In genomic region chr6:88843241-88843640, GRCm38 (mm10) we compare ENCODE assay signal across 8 mouse cellular contexts. TPM values are rescaled to one million over a fixed set of nuclear protein-coding genes. Genes with fewer than 3 reads are reported as not detected.
DNase-seq lines count a peak whose midpoint lies in the region; ATAC-seq lines count a peak whose summit lies in the region.

No protein-coding gene starts in this region.

- peak overlapping the region; percentile 79 to 84; a peak in 2 of 4 replicates for H3K4me3 ChIP-seq in heart, embryonic 14.5 days (ENCODE audit: control insufficient read depth in 1 of 2, insufficient read depth in 1 of 2, low read depth in 1 of 2, low read length in 2 of 2)
- peak overlapping the region; percentile 88 for H3K4me3 ChIP-seq in embryonic facial prominence, embryonic 10.5 days
- peak overlapping the region; percentile 77 for H3K4me3 ChIP-seq in hindbrain, embryonic 13.5 days
- peak overlapping the region; percentile 80 for H3K4me3 ChIP-seq in midbrain, embryonic 13.5 days (replicated peaks)

- peaks cover 20% of the 10 kb centered on the region for H3K36me3 ChIP-seq in heart, embryonic 14.5 days (ENCODE audit: control insufficient read depth, insufficient read depth, low read length)
- peaks cover 27% of the 10 kb centered on the region for H3K36me3 ChIP-seq in embryonic facial prominence, embryonic 10.5 days (replicated peaks)
- peaks cover 64% of the 10 kb centered on the region for H3K36me3 ChIP-seq in hindbrain, embryonic 13.5 days
- H3K36me3 ChIP-seq in midbrain, embryonic 13.5 days = peaks cover 67% of the 10 kb centered on the region

- H3K9me3 ChIP-seq in heart, embryonic 14.5 days (ENCODE audit: control insufficient read depth, low read length) = no peaks in the 10 kb centered on the region
- no peaks in the 10 kb centered on the region for H3K9me3 ChIP-seq in embryonic facial prominence, embryonic 10.5 days
- no peaks in the 10 kb centered on the region for H3K9me3 ChIP-seq in hindbrain, embryonic 13.5 days
- no peaks in the 10 kb centered on the region for H3K9me3 ChIP-seq in midbrain, embryonic 13.5 days

- H3K27me3 ChIP-seq in heart, embryonic 14.5 days (ENCODE audit: control insufficient read depth, insufficient read depth, low read length) = no peaks in the 10 kb centered on the region
- H3K27me3 ChIP-seq in embryonic facial prominence, embryonic 10.5 days (replicated peaks; ENCODE audit: low read depth, poor library complexity, severe bottlenecking) = no peaks in the 10 kb centered on the region
- H3K27me3 ChIP-seq in hindbrain, embryonic 13.5 days = no peaks in the 10 kb centered on the region
- H3K27me3 ChIP-seq in midbrain, embryonic 13.5 days = no peaks in the 10 kb centered on the region

- H3K9ac ChIP-seq in heart, embryonic 14.5 days (ENCODE audit: low read length) = peak overlapping the region; percentile 91
- H3K9ac ChIP-seq in hindbrain, embryonic 13.5 days = peak overlapping the region; percentile 74; the same call in 1 of the 2 replicates
- peak overlapping the region; percentile 91; the same call in 1 of the 2 replicates for H3K9ac ChIP-seq in midbrain, embryonic 13.5 days (replicated peaks)

- intact Hi-C loops in heart, postnatal 10 days (cut with DNase I) = no loop called here

- no peak for DNase-seq in heart, postnatal 10 days
- no peak for DNase-seq in embryonic facial prominence, embryonic 10.5 days (ENCODE audit: low spot score)
- DNase-seq in adrenal gland, adult 18-20 months (ENCODE audit: low spot score in 2 of 2) = no peak
- no peak for DNase-seq in urinary bladder, adult 2 months (ENCODE audit: low spot score)
- no peak for DNase-seq in kidney, adult 8-10 months

- peak overlapping the region in 1 of 2 experiments; percentile 88; a peak in 1 of 4 replicates for H3K27ac ChIP-seq in heart, embryonic 14.5 days (replicated peaks in 1 of 2; ENCODE audit: control insufficient read depth in 1 of 2, insufficient read depth in 1 of 2, low read depth in 2 of 2, low read length in 2 of 2)
- H3K27ac ChIP-seq in embryonic facial prominence, embryonic 10.5 days (replicated peaks) = peak overlapping the region; percentile 90
- H3K27ac ChIP-seq in hindbrain, embryonic 13.5 days = peak overlapping the region; percentile 89
- peak overlapping the region; percentile 88 for H3K27ac ChIP-seq in midbrain, embryonic 13.5 days

- peaks cover 12 to 19% of the 10 kb centered on the region in 2 experiments for H3K4me1 ChIP-seq in heart, embryonic 14.5 days (ENCODE audit: control insufficient read depth in 2 of 2, insufficient read depth in 2 of 2, low read length in 2 of 2)
- H3K4me1 ChIP-seq in embryonic facial prominence, embryonic 10.5 days = peaks cover 33% of the 10 kb centered on the region
- H3K4me1 ChIP-seq in hindbrain, embryonic 13.5 days (replicated peaks) = peaks cover 32% of the 10 kb centered on the region
- H3K4me1 ChIP-seq in midbrain, embryonic 13.5 days (replicated peaks) = peaks cover 33% of the 10 kb centered on the region

- peak overlapping the region; percentile 96 for H3K4me2 ChIP-seq in heart, embryonic 14.5 days (ENCODE audit: low read length)
- peak overlapping the region; percentile 90 for H3K4me2 ChIP-seq in hindbrain, embryonic 13.5 days
- peak overlapping the region; percentile 89 for H3K4me2 ChIP-seq in midbrain, embryonic 13.5 days (replicated peaks)

- 76% methylated on average over 7 of the region's 7 CpGs for WGBS in heart, embryonic 14.5 days
- 69% methylated on average over 7 of the region's 7 CpGs for WGBS in embryonic facial prominence, embryonic 10.5 days
- WGBS in hindbrain, embryonic 13.5 days = 69% methylated on average over 7 of the region's 7 CpGs
- 68% methylated on average over 7 of the region's 7 CpGs for WGBS in midbrain, embryonic 13.5 days

- ATAC-seq in heart, embryonic 14.5 days (ENCODE audit: insufficient number of reproducible peaks, insufficient read depth, low FRiP score, low read depth) = no peak
- no peak for ATAC-seq in hindbrain, embryonic 13.5 days (ENCODE audit: low FRiP score)
- no peak for ATAC-seq in midbrain, embryonic 13.5 days

RNA-seq across cellular contexts. Expression of gene Abtb1, which starts 1.5 kb away (rescaled TPM):
- polyA plus RNA-seq in heart, embryonic 14.5 days (2014; fragmentation: Nextera tagmentation; extraction: Ambion mirVana) = 20.9 and 22.3 TPM in 2 replicates
- total RNA-seq in heart, postnatal 10 days (2021) = 10 to 100 TPM; 18.7 to 21.0 TPM
- polyA plus RNA-seq in embryonic facial prominence, embryonic 10.5 days (2016; fragmentation: Nextera tagmentation; extraction: Ambion mirVana) = 25.2 and 26.4 TPM in 2 replicates
- 36.3 and 38.2 TPM in 2 replicates for polyA plus RNA-seq in hindbrain, embryonic 13.5 days (2015; fragmentation: Nextera tagmentation; extraction: Ambion mirVana)
- 35.9 and 36.2 TPM in 2 replicates for polyA plus RNA-seq in midbrain, embryonic 13.5 days (2015; fragmentation: Nextera tagmentation; extraction: Ambion mirVana)
- 10 to 100 TPM; 17.1 to 25.0 TPM for total RNA-seq in adrenal gland, adult 18-20 months (2021)
- 48.1 and 51.8 TPM in 2 replicates for polyA plus RNA-seq in urinary bladder, adult 2 months (2012; rRNA removed)

RNA-seq across cellular contexts. Expression of gene Podxl2, which starts 31.6 kb away (rescaled TPM):
- polyA plus RNA-seq in heart, embryonic 14.5 days (2014; fragmentation: Nextera tagmentation; extraction: Ambion mirVana) = 49.9 and 51.6 TPM in 2 replicates
- 10 to 100 TPM; 49.9 to 54.8 TPM for total RNA-seq in heart, postnatal 10 days (2021)
- 52.1 and 56.3 TPM in 2 replicates for polyA plus RNA-seq in embryonic facial prominence, embryonic 10.5 days (2016; fragmentation: Nextera tagmentation; extraction: Ambion mirVana)
- polyA plus RNA-seq in hindbrain, embryonic 13.5 days (2015; fragmentation: Nextera tagmentation; extraction: Ambion mirVana) = 546 and 595 TPM in 2 replicates
- 478 and 520 TPM in 2 replicates for polyA plus RNA-seq in midbrain, embryonic 13.5 days (2015; fragmentation: Nextera tagmentation; extraction: Ambion mirVana)
- total RNA-seq in adrenal gland, adult 18-20 months (2021) = 10 to 100 TPM; 41.2 to 69.3 TPM
- polyA plus RNA-seq in urinary bladder, adult 2 months (2012; rRNA removed) = 23.2 and 24.2 TPM in 2 replicates

RNA-seq across cellular contexts. Expression of gene Mcm2, which starts 55.3 kb away (rescaled TPM):
- 79.2 and 83.9 TPM in 2 replicates for polyA plus RNA-seq in heart, embryonic 14.5 days (2014; fragmentation: Nextera tagmentation; extraction: Ambion mirVana)
- 10 to 100 TPM; 36.7 to 48.8 TPM for total RNA-seq in heart, postnatal 10 days (2021)
- polyA plus RNA-seq in embryonic facial prominence, embryonic 10.5 days (2016; fragmentation: Nextera tagmentation; extraction: Ambion mirVana) = 262 and 280 TPM in 2 replicates
- 43.0 and 43.7 TPM in 2 replicates for polyA plus RNA-seq in hindbrain, embryonic 13.5 days (2015; fragmentation: Nextera tagmentation; extraction: Ambion mirVana)
- 66.2 and 71.9 TPM in 2 replicates for polyA plus RNA-seq in midbrain, embryonic 13.5 days (2015; fragmentation: Nextera tagmentation; extraction: Ambion mirVana)
- 10 to 100 TPM; 23.7 to 26.9 TPM for total RNA-seq in adrenal gland, adult 18-20 months (2021)
- polyA plus RNA-seq in urinary bladder, adult 2 months (2012; rRNA removed) = 10.0 and 14.5 TPM in 2 replicates

RNA-seq across cellular contexts. Expression of gene Tpra1, which starts 58.8 kb away (rescaled TPM):
- 36.8 and 39.5 TPM in 2 replicates for polyA plus RNA-seq in heart, embryonic 14.5 days (2014; fragmentation: Nextera tagmentation; extraction: Ambion mirVana)
- 10 to 100 TPM; 31.8 to 34.3 TPM for total RNA-seq in heart, postnatal 10 days (2021)
- polyA plus RNA-seq in embryonic facial prominence, embryonic 10.5 days (2016; fragmentation: Nextera tagmentation; extraction: Ambion mirVana) = 54.4 and 56.7 TPM in 2 replicates
- 73.6 and 78.8 TPM in 2 replicates for polyA plus RNA-seq in hindbrain, embryonic 13.5 days (2015; fragmentation: Nextera tagmentation; extraction: Ambion mirVana)
- polyA plus RNA-seq in midbrain, embryonic 13.5 days (2015; fragmentation: Nextera tagmentation; extraction: Ambion mirVana) = 66.9 and 70.2 TPM in 2 replicates
- total RNA-seq in adrenal gland, adult 18-20 months (2021) = 100 to 1,000 TPM; 103 to 106 TPM
- polyA plus RNA-seq in urinary bladder, adult 2 months (2012; rRNA removed) = 88.4 and 107 TPM in 2 replicates
